8 mouse cellular contexts compared by ENCODE assay signal in the genomic region with DNA sequence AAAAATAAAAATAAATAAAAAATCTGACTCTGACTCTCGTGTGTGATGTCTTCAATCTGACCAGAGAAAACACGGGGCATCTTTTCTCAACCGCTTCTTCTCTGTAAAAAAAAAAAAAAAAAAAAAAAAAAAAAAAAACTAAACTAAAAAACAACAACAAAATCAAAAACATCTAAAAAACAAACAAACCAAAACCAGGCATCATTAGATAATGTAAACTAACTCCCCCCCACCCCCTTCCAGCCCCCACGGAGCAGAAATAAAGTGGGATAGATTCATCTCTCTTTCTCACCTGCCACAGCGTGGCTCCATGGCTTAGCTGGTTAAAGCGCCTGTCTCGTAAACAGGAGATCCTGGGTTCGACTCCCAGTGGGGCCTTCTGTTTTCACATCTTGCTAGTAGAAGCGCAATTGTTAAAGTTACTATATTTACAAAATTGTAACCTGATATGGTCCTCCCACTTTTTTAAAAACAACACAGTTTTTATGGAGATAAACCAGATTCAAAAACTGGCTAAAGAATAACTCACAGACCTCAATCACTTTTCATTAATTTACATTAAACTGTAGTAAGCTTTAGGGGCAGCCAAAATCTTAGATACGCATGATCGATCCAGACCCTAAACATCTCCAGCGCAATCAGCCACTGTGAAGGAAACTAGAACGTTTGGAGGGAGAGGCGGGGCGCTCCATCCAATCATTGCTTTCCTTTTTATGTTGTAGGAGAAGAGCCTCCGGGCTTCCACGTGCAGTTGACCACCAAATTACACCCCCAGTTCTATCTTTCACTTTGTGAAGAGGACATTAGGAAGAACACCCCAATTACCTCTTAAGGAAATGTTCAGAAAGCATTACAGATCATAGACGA. TPM values are rescaled to one million over a fixed set of nuclear protein-coding genes. Genes with fewer than 3 reads are reported as not detected.
DNase-seq lines count a peak whose midpoint lies in the region; ATAC-seq and TF ChIP-seq lines count a peak whose summit lies in the region.

No protein-coding gene starts in this region.

- H3K36me3 ChIP-seq in forebrain, postnatal 0 days (ENCODE audit: insufficient read depth), result no peaks in the 10 kb centered on the region
- no peaks in the 10 kb centered on the region for H3K36me3 ChIP-seq in midbrain, embryonic 15.5 days (replicated peaks)

- peak overlapping the region; percentile 36 for H3K4me3 ChIP-seq in forebrain, postnatal 0 days (ENCODE audit: low read depth, low read length)
- peak overlapping the region; percentile 32 for H3K4me3 ChIP-seq in midbrain, embryonic 15.5 days

- peak overlapping the region; percentile 49 for H3K4me2 ChIP-seq in forebrain, postnatal 0 days (ENCODE audit: low read depth)
- peak overlapping the region; percentile 43 for H3K4me2 ChIP-seq in midbrain, embryonic 15.5 days

- DNase-seq in layer of hippocampus, adult 11-12 months (ENCODE audit: low spot score), result peak; percentile 57
- no peak for DNase-seq in layer of hippocampus, adult 9-10 months (ENCODE audit: low spot score)
- DNase-seq in cerebellum, adult 18-20 months, result peak; percentile 69 to 73
- peak; percentile 72 for DNase-seq in forebrain, postnatal 0 days
- peak; percentile 71 to 73 for DNase-seq in layer of hippocampus, postnatal 36 days
- DNase-seq in urinary bladder, postnatal 4 days (ENCODE audit: low spot score in 2 of 2), result no peak
- DNase-seq in gastrocnemius, postnatal 4 days (ENCODE audit: low spot score in 2 of 2), result no peak

- no peak overlapping the region for H3K9ac ChIP-seq in forebrain, postnatal 0 days
- no peak overlapping the region for H3K9ac ChIP-seq in midbrain, embryonic 15.5 days

- 9% methylated on average over 18 of the region's 18 CpGs for WGBS in forebrain, postnatal 0 days
- WGBS in midbrain, embryonic 15.5 days, result 12% methylated on average over 18 of the region's 18 CpGs

- no peaks in the 10 kb centered on the region for H3K4me1 ChIP-seq in forebrain, postnatal 0 days (ENCODE audit: insufficient read depth)
- H3K4me1 ChIP-seq in midbrain, embryonic 15.5 days, result peaks cover 6% of the 10 kb centered on the region

- H3K9me3 ChIP-seq in forebrain, postnatal 0 days (ENCODE audit: low read length), result no peaks in the 10 kb centered on the region
- H3K9me3 ChIP-seq in midbrain, embryonic 15.5 days, result no peaks in the 10 kb centered on the region

- ATAC-seq in forebrain, postnatal 0 days, result 0 out of 2 replicates have a peak, but pooled peaks have one; percentile 53
- ATAC-seq in midbrain, embryonic 15.5 days (replicated peaks), result 0 out of 2 replicates have a peak, but pooled peaks have one; percentile 21

- no peak overlapping the region for H3K27ac ChIP-seq in forebrain, postnatal 0 days (ENCODE audit: low read depth, low read length)
- no peak overlapping the region for H3K27ac ChIP-seq in midbrain, embryonic 15.5 days

- H3K27me3 ChIP-seq in forebrain, postnatal 0 days (ENCODE audit: insufficient read depth, low read length), result no peaks in the 10 kb centered on the region
- peaks cover 5% of the 10 kb centered on the region; the same call in 1 of the 2 replicates for H3K27me3 ChIP-seq in midbrain, embryonic 15.5 days (replicated peaks)

- TF ChIP-seq CTCF in forebrain, postnatal 0 days (IDR thresholded peaks at IDR 0.05; ENCODE audit: low read depth), result no peak

RNA-seq across cellular contexts. Expression of a gene that starts 10.8 kb away (rescaled TPM):
- 0.15 TPM in 1 of 2 replicates, not detected in the other for total RNA-seq in forebrain, postnatal 0 days (2014; rRNA removed)
- polyA plus RNA-seq in forebrain, postnatal 0 days (2015; fragmentation: Nextera tagmentation; extraction: Ambion mirVana), result 0.11 and 0.14 TPM in 2 replicates
- not detected for total RNA-seq in layer of hippocampus, postnatal 36 days (2021)
- polyA plus RNA-seq in midbrain, embryonic 15.5 days (2015; fragmentation: Nextera tagmentation; extraction: Ambion mirVana), result not detected in 2 replicates
- not detected for total RNA-seq in gastrocnemius, postnatal 4 days (2021)

RNA-seq across cellular contexts. Expression of a gene that starts 24.0 kb away (rescaled TPM):
- total RNA-seq in forebrain, postnatal 0 days (2014; rRNA removed), result not detected in 2 replicates
- polyA plus RNA-seq in forebrain, postnatal 0 days (2015; fragmentation: Nextera tagmentation; extraction: Ambion mirVana), result not detected in 2 replicates
- total RNA-seq in layer of hippocampus, postnatal 36 days (2021), result not detected
- not detected in 2 replicates for polyA plus RNA-seq in midbrain, embryonic 15.5 days (2015; fragmentation: Nextera tagmentation; extraction: Ambion mirVana)
- not detected for total RNA-seq in gastrocnemius, postnatal 4 days (2021)

RNA-seq across cellular contexts. Expression of a gene that starts 30.2 kb away (rescaled TPM):
- total RNA-seq in forebrain, postnatal 0 days (2014; rRNA removed), result not detected in 2 replicates
- polyA plus RNA-seq in forebrain, postnatal 0 days (2015; fragmentation: Nextera tagmentation; extraction: Ambion mirVana), result not detected in 2 replicates
- total RNA-seq in layer of hippocampus, postnatal 36 days (2021), result not detected
- not detected in 2 replicates for polyA plus RNA-seq in midbrain, embryonic 15.5 days (2015; fragmentation: Nextera tagmentation; extraction: Ambion mirVana)
- total RNA-seq in gastrocnemius, postnatal 4 days (2021), result not detected

RNA-seq across cellular contexts. Expression of a gene that starts 39.9 kb away (rescaled TPM):
- total RNA-seq in forebrain, postnatal 0 days (2014; rRNA removed), result 10.4 and 11.5 TPM in 2 replicates
- 7.2 and 8.1 TPM in 2 replicates for polyA plus RNA-seq in forebrain, postnatal 0 days (2015; fragmentation: Nextera tagmentation; extraction: Ambion mirVana)
- 1 to 10 TPM; 8.4 to 9.9 TPM for total RNA-seq in layer of hippocampus, postnatal 36 days (2021)
- 12.2 and 13.0 TPM in 2 replicates for polyA plus RNA-seq in midbrain, embryonic 15.5 days (2015; fragmentation: Nextera tagmentation; extraction: Ambion mirVana)
- 1 to 10 TPM; 8.2 to 8.5 TPM for total RNA-seq in gastrocnemius, postnatal 4 days (2021)

Comparison
In these comparisons a context has a peak if more than half of its experiments do, and no peak if none do; other contexts are left out.
1. DNase-seq: peak in layer of hippocampus, adult 11-12 months (single experiment), cerebellum, adult 18-20 months (2 of 2), forebrain, postnatal 0 days (single experiment) and layer of hippocampus, postnatal 36 days (2 of 2); none in layer of hippocampus, adult 9-10 months (single experiment), urinary bladder, postnatal 4 days (0 of 2) and gastrocnemius, postnatal 4 days (0 of 2).